Mouse (Mus musculus): Measurements from ENCODE around the gene Gramd1c.

Gene Gramd1c

GRCm38 (mm10) chr16:44018986-44019548, 44.1 kb downstream of the Gramd1c start:
- DNase-seq (ENCODE audit: low spot score) = no peak

- no peak for DNase-seq (ENCODE audit: low spot score)
These were observed 44.8 kb downstream of the Gramd1c start for GRCm38 (mm10) chr16:44018372-44018771.

- no peak for DNase-seq (ENCODE audit: low spot score)
These were observed 45.4 kb downstream of the Gramd1c start for GRCm38 (mm10) chr16:44017707-44018106.

GRCm38 (mm10) chr16:44016164-44016563, 47.0 kb downstream of the Gramd1c start:
- peak; percentile 63 for DNase-seq (ENCODE audit: low spot score)

GRCm38 (mm10) chr16:44015416-44016158, 47.6 kb downstream of the Gramd1c start:
- DNase-seq (ENCODE audit: low spot score) = no peak

- DNase-seq (ENCODE audit: low spot score) = no peak
These were observed 52.1 kb downstream of the Gramd1c start for GRCm38 (mm10) chr16:44011010-44011409.

GRCm38 (mm10) chr16:44002086-44002485, 61.1 kb downstream of the Gramd1c start:
- DNase-seq (ENCODE audit: low spot score) = no peak

GRCm38 (mm10) chr16:43999541-43999940, 63.6 kb downstream of the Gramd1c start:
- DNase-seq (ENCODE audit: low spot score) = no peak

GRCm38 (mm10) chr16:43999111-43999510, 64.0 kb downstream of the Gramd1c start:
- DNase-seq (ENCODE audit: low spot score) = no peak

- DNase-seq (ENCODE audit: low spot score) = no peak
These were observed 68.5 kb downstream of the Gramd1c start for GRCm38 (mm10) chr16:43994623-43995022.

- DNase-seq (ENCODE audit: low spot score) = no peak
These were observed 76.8 kb downstream of the Gramd1c start for GRCm38 (mm10) chr16:43986299-43986698.

- DNase-seq (ENCODE audit: low spot score) = peak; percentile 24
These were observed 83.0 kb downstream of the Gramd1c start for GRCm38 (mm10) chr16:43980110-43980609.

GRCm38 (mm10) chr16:43979328-43980109, 83.6 kb downstream of the Gramd1c start, which contains the start of gene Zdhhc23:
Gene Zdhhc23, minus strand, starts transcription at chr16:43979791.
- DNase-seq (ENCODE audit: low spot score) = peak; percentile 39

GRCm38 (mm10) chr16:43979010-43979327, 84.2 kb downstream of the Gramd1c start:
- DNase-seq (ENCODE audit: low spot score) = no peak

GRCm38 (mm10) chr16:43973606-43974220, 89.4 kb downstream of the Gramd1c start:
- no peak for DNase-seq (ENCODE audit: low spot score)

GRCm38 (mm10) chr16:43973147-43973546, 90.0 kb downstream of the Gramd1c start:
- no peak for DNase-seq (ENCODE audit: low spot score)

GRCm38 (mm10) chr16:43972391-43972790, 90.8 kb downstream of the Gramd1c start:
- no peak for DNase-seq (ENCODE audit: low spot score)

GRCm38 (mm10) chr16:43971741-43972140, 91.4 kb downstream of the Gramd1c start:
- DNase-seq (ENCODE audit: low spot score) = no peak

GRCm38 (mm10) chr16:43971189-43971588, 92.0 kb downstream of the Gramd1c start:
- no peak for DNase-seq (ENCODE audit: low spot score)

- no peak for DNase-seq (ENCODE audit: low spot score)
These were observed 92.7 kb downstream of the Gramd1c start for GRCm38 (mm10) chr16:43970426-43970825.

- no peak for DNase-seq (ENCODE audit: low spot score)
These were observed 97.3 kb downstream of the Gramd1c start for GRCm38 (mm10) chr16:43965781-43966389.

GRCm38 (mm10) chr16:43963780-43964179, 99.4 kb downstream of the Gramd1c start:
- DNase-seq (ENCODE audit: low spot score) = no peak

Data from urinary bladder, postnatal 25 days (tissue).